Mouse (Mus musculus) myocyte (in vitro differentiated cells): ENCODE results near the gene Mgarp.

Experiments
- CEBPB ChIP-seq: IDR thresholded peaks from 2 replicates; pipeline ENCODE4 v1.6.1; 2011; ENCODE audit warnings: mild to moderate bottlenecking, moderate library complexity; ENCODE audit not compliant: poor library complexity, insufficient read depth, severe bottlenecking
- E2F4 ChIP-seq: IDR thresholded peaks from one replicate; pipeline ENCODE4 v1.6.1; 2011; ENCODE audit warnings: mild to moderate bottlenecking, control low read depth, moderate library complexity; ENCODE audit not compliant: insufficient read depth
- MAX ChIP-seq: IDR thresholded peaks from one replicate; pipeline ENCODE4 v1.6.1; 2011; ENCODE audit warnings: low read depth, mild to moderate bottlenecking, control low read depth
- MYOD1 ChIP-seq, 3 experiments: IDR thresholded peaks; one replicate each; pipeline ENCODE4 v1.6.1; 2011; ENCODE audit warnings: control low read depth in 2 of 3, low read depth in 2 of 3, mild to moderate bottlenecking in 2 of 3, moderate library complexity in 1 of 3; ENCODE audit not compliant: insufficient read length in 2 of 3, control insufficient read depth in 1 of 3
- POLR2A ChIP-seq: IDR thresholded peaks from one replicate; pipeline ENCODE4 v1.6.1; 2011; ENCODE audit warnings: low read depth, mild to moderate bottlenecking, control low read depth, moderate library complexity; ENCODE audit not compliant: insufficient read length
- USF1 ChIP-seq: IDR thresholded peaks from one replicate; pipeline ENCODE4 v1.6.1; 2011; ENCODE audit warnings: low read depth, mild to moderate bottlenecking, control low read depth, moderate library complexity

DNA sequence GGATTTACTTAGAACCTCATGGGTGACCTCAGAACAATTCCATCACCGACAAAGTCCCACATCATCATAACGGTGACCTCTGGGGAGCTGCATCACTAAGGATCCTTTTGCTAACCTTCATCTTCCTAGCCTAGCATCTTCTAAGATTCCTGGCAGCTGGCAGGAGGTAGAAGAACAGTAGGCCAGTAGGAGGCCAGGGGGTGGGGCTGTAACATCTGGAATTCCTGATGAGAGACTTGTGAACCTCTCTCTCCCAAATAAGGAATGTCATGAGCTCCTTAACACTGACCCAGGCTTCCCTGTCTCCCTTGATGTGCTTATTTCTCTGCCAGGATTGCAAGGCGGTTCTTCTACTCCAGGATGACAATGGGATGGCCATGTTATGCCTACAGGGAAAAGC is 45.7 kb downstream of the Mgarp start:
- TF ChIP-seq POLR2A = no peak
- no peak for TF ChIP-seq CEBPB
- no peak for TF ChIP-seq E2F4
- TF ChIP-seq MAX = no peak
- no peak for TF ChIP-seq MYOD1 (IDR thresholded peaks at IDR 0.05; ENCODE audit: control insufficient read depth in 1 of 3, insufficient read length in 2 of 3, low read depth in 2 of 3)
- TF ChIP-seq USF1 = no peak
